ENCODE assay signal across 7 mouse cellular contexts in genomic region chr10:82858032-82858680, GRCm38 (mm10). TPM values are rescaled to one million over a fixed set of nuclear protein-coding genes. Genes with fewer than 3 reads are reported as not detected.
A peak's percentile ranks its signal among the peaks of the same experiment; 100 is the strongest.
DNase-seq lines count a peak whose midpoint lies in the region; ATAC-seq and TF ChIP-seq lines count a peak whose summit lies in the region.

No protein-coding gene starts in this region.

- WGBS in forebrain, embryonic 13.5 days, result 51% methylated on average over 10 of the region's 10 CpGs
- WGBS in limb, embryonic 10.5 days, result 60% methylated on average over 10 of the region's 10 CpGs

- DNase-seq in 3T3-L1 (ENCODE audit: low read depth, low spot score), result peak; percentile 62
- DNase-seq in limb, embryonic 10.5 days (ENCODE audit: low spot score), result no peak
- DNase-seq in retina, postnatal 1 day, result no peak
- no peak for DNase-seq in ovary, postnatal 36 days (ENCODE audit: low spot score)

- peaks cover 25% of the 10 kb centered on the region for H3K36me3 ChIP-seq in E14TG2a.4 (ENCODE audit: insufficient read depth, low read length)
- 0 out of 2 replicates have a peak, but pooled peaks cover 3% of the 10 kb centered on the region for H3K36me3 ChIP-seq in forebrain, embryonic 13.5 days (ENCODE audit: poor library complexity, severe bottlenecking)
- H3K36me3 ChIP-seq in limb, embryonic 10.5 days, result peaks cover 14% of the 10 kb centered on the region
- no peaks in the 10 kb centered on the region for H3K36me3 ChIP-seq in myocyte (ENCODE audit: control insufficient read depth, insufficient read depth)

- ATAC-seq in forebrain, embryonic 13.5 days, result no peak

- H3K4me3 ChIP-seq in E14TG2a.4 (replicated peaks; ENCODE audit: low read length) (peak overlapping the region; percentile 89), myocyte (peak overlapping the region; percentile 54)
- H3K4me3 ChIP-seq in forebrain, embryonic 13.5 days, result peak overlapping the region; percentile 81
- peak overlapping the region; percentile 68 for H3K4me3 ChIP-seq in limb, embryonic 10.5 days

- peaks cover 60% of the 10 kb centered on the region for H3K4me1 ChIP-seq in E14TG2a.4 (replicated peaks; ENCODE audit: low read depth, low read length)
- peaks cover 23% of the 10 kb centered on the region for H3K4me1 ChIP-seq in forebrain, embryonic 13.5 days
- peaks cover 46% of the 10 kb centered on the region for H3K4me1 ChIP-seq in limb, embryonic 10.5 days

- TF ChIP-seq POLR2A in myocyte (IDR thresholded peaks at IDR 0.05; ENCODE audit: insufficient read length, low read depth), result no peak

- no peaks in the 10 kb centered on the region for H3K9me3 ChIP-seq in E14TG2a.4 (ENCODE audit: low read length)
- no peaks in the 10 kb centered on the region for H3K9me3 ChIP-seq in forebrain, embryonic 13.5 days (replicated peaks)
- no peaks in the 10 kb centered on the region for H3K9me3 ChIP-seq in limb, embryonic 10.5 days (replicated peaks)

- no peak overlapping the region for H3K27ac ChIP-seq in forebrain, embryonic 13.5 days
- H3K27ac ChIP-seq in limb, embryonic 10.5 days, result no peak overlapping the region

- peaks cover 33% of the 10 kb centered on the region for H3K79me2 ChIP-seq in myocyte (ENCODE audit: control insufficient read depth, insufficient read depth)

- H3K4me2 ChIP-seq in forebrain, embryonic 13.5 days, result peak overlapping the region; percentile 80
- peak overlapping the region; percentile 85 for H3K4me2 ChIP-seq in myocyte (ENCODE audit: low read depth)

- TF ChIP-seq CTCF in E14TG2a.4 (conservative IDR thresholded peaks at IDR 0.05; ENCODE audit: low read length), result no peak

- no peak overlapping the region for H3ac ChIP-seq in myocyte (ENCODE audit: control insufficient read depth, insufficient read length)

- H3K27me3 ChIP-seq in E14TG2a.4 (ENCODE audit: insufficient read depth, low read length) (no peaks in the 10 kb centered on the region), myocyte (ENCODE audit: control insufficient read depth, insufficient read depth, insufficient read length) (no peaks in the 10 kb centered on the region)
- no peaks in the 10 kb centered on the region for H3K27me3 ChIP-seq in forebrain, embryonic 13.5 days
- no peaks in the 10 kb centered on the region for H3K27me3 ChIP-seq in limb, embryonic 10.5 days (ENCODE audit: low read depth, poor library complexity, severe bottlenecking)

- H3K9ac ChIP-seq in forebrain, embryonic 13.5 days, result 0 out of 2 replicates have a peak overlapping the region, but pooled peaks have one; percentile 85

TF ChIP-seq in myocyte, 11 proteins besides CTCF, POLR2A, EP300 and RAD21:
- TF ChIP-seq TCF3 (IDR thresholded peaks at IDR 0.05; ENCODE audit: insufficient read length, low read depth), result no peak

RNA-seq across cellular contexts. Expression of gene Eid3, which starts 8.3 kb away (rescaled TPM):
- 0.46 and 0.62 TPM in 2 replicates for polyA plus RNA-seq in forebrain, embryonic 13.5 days (2015; fragmentation: Nextera tagmentation; extraction: Ambion mirVana)
- polyA plus RNA-seq in limb, embryonic 10.5 days (2016; fragmentation: Nextera tagmentation; extraction: Ambion mirVana), result 0.56 and 0.63 TPM in 2 replicates
- polyA plus RNA-seq in myocyte (2012; fragmentation: generic; extraction: Trizol), result 0.43 TPM

RNA-seq across cellular contexts. Expression of gene Txnrd1, which starts 24.4 kb away (rescaled TPM):
- polyA plus RNA-seq in forebrain, embryonic 13.5 days (2015; fragmentation: Nextera tagmentation; extraction: Ambion mirVana), result 154 and 158 TPM in 2 replicates
- 168 and 183 TPM in 2 replicates for polyA plus RNA-seq in limb, embryonic 10.5 days (2016; fragmentation: Nextera tagmentation; extraction: Ambion mirVana)
- polyA plus RNA-seq in myocyte (2012; fragmentation: generic; extraction: Trizol), result 77.0 TPM
